Mouse (Mus musculus): ENCODE results near the gene Trim58. TPM values are rescaled to one million over a fixed set of nuclear protein-coding genes. Genes with fewer than 3 reads are reported as not detected.

The Trim58 gene
- polyA plus RNA-seq, 1 experiment from 2014 or later = 0.28 TPM

- Histone ChIP-seq H3K9me3 (no peaks in the 10 kb centered on the region), H3K4me1 (no peaks in the 10 kb centered on the region), H3K4me2 (replicated peaks) (no peak overlapping the region), H3K9ac (replicated peaks) (no peak overlapping the region), H3K4me3 (no peak overlapping the region), H3K27me3 (no peaks in the 10 kb centered on the region), H3K27ac (replicated peaks) (no peak overlapping the region), H3K36me3 (no peaks in the 10 kb centered on the region)
- no peak for ATAC-seq (ENCODE audit: low FRiP score, low read depth)
- WGBS = 68% methylated on average over 3 of the region's 3 CpGs
Observed at GRCm38 (mm10) chr11:58618369-58618768, 21.9 kb upstream of the Trim58 start.

DNA sequence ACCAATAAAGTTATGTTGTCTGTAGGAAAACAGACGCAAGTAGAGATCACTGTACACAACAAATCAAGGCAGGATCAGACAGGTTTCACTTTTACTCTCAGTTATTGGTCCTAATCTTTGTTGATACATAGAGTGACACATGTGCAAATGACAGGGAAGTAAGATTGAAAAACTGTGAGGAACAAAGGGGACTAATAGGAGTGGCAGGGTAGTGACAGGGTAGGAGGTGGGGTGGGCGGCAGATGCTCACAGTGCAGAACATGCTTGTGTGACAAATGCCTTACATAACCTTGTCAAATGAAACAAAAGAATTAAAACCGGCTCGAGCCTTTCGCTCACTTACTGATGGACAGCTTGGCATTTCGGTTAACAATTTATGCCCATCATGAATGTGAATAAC lies 21.5 kb upstream of the Trim58 start:
- H3K27me3 ChIP-seq = no peaks in the 10 kb centered on the region
- no peak overlapping the region for H3K4me3 ChIP-seq
- no peak overlapping the region for H3K27ac ChIP-seq (replicated peaks)
- H3K9me3 ChIP-seq = no peaks in the 10 kb centered on the region
- no peaks in the 10 kb centered on the region for H3K4me1 ChIP-seq
- no peak for ATAC-seq (ENCODE audit: low FRiP score, low read depth)
- WGBS = 67% methylated on average over 6 of the region's 6 CpGs
- H3K36me3 ChIP-seq = no peaks in the 10 kb centered on the region
- no peak overlapping the region for H3K9ac ChIP-seq (replicated peaks)
- H3K4me2 ChIP-seq (replicated peaks) = no peak overlapping the region

DNA sequence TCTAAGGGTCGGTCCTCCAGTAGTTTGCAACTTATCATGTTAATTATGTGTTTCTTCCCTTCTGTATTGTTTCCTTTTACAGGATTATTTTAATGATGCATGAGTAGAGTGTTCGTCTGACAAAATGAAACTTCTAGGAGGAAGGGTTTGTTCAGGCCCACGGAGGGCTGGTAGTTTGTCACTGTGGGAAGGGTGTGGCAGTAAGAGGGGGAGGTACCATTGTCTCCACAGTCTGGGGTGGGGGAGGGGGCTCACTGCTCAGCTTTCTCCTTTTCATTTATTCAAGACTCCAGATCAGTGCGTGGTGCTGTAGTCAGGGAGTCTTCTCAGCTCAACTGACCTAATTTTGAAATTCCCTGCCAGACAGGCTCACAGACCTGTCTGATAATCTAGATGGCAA lies 14.1 kb upstream of the Trim58 start:
- WGBS = 62% methylated on average over 4 of the region's 4 CpGs
- H3K27ac ChIP-seq (replicated peaks) = no peak overlapping the region
- H3K9me3 ChIP-seq = no peaks in the 10 kb centered on the region
- ATAC-seq (ENCODE audit: low FRiP score, low read depth) = no peak
- no peak overlapping the region for H3K4me2 ChIP-seq (replicated peaks)
- no peaks in the 10 kb centered on the region for H3K4me1 ChIP-seq
- no peaks in the 10 kb centered on the region for H3K36me3 ChIP-seq
- H3K4me3 ChIP-seq = no peak overlapping the region
- no peaks in the 10 kb centered on the region for H3K27me3 ChIP-seq
- no peak overlapping the region for H3K9ac ChIP-seq (replicated peaks)

DNA sequence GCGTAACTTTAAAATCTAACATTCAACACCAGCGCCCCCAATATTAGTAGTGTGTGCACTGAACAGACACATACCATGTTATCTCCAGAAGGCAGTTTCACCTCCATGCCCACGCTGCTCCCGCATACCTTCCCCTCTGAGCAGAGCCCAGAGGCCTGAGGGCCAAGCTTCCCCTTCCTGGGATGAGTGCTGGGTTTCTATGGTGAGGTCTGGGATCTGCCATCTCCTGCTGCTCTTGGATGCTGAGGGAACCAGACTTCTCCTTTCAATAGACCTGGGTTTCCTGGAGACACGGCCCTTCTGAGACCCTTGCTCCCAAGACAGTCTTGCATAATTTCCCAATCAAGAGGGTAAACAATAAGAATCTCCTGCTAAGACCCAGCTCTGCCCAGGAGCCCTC lies 9.9 kb upstream of the Trim58 start, which contains the start of gene Olfr323:
TSS of gene Olfr323 (minus strand) at position 101 of the 400 bp plus-strand sequence.
- no peaks in the 10 kb centered on the region for H3K9me3 ChIP-seq
- no peak within 1 kb of the TSS for H3K27ac ChIP-seq (replicated peaks)
- no peak within 1 kb of the TSS for H3K4me2 ChIP-seq (replicated peaks)
- no peaks in the 10 kb centered on the region for H3K36me3 ChIP-seq
- WGBS = 81% methylated on average over 5 of the region's 5 CpGs
- H3K9ac ChIP-seq (replicated peaks) = no peak within 1 kb of the TSS
- no peaks in the 10 kb centered on the region for H3K27me3 ChIP-seq
- no peak for ATAC-seq (ENCODE audit: low FRiP score, low read depth)
- H3K4me3 ChIP-seq = no peak within 1 kb of the TSS
- no peaks in the 10 kb centered on the region for H3K4me1 ChIP-seq

DNA sequence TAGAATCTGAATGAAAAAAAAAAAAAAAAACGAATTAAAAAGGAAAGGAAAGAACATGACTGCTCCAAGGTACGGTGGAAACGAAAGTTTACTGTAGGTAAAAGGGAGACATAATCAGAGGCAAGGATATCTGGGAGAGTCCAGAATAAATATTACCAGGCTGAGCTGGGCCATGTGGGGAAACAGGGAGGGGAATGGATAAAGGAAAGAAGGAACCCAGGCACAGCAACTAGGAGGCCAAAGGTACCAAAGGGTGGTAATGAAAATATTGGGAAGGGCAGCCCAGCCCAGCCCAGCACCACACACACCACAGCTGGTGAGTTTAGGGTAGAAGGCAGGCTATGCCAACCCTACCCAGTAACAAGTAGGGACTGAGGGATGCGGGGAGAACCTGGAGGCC lies 5.4 kb upstream of the Trim58 start:
- Histone ChIP-seq H3K4me3 (no peak overlapping the region), H3K36me3 (no peaks in the 10 kb centered on the region), H3K4me2 (replicated peaks) (no peak overlapping the region), H3K9me3 (no peaks in the 10 kb centered on the region), H3K27me3 (peaks cover 10% of the 10 kb centered on the region; the same call in 1 of the 2 replicates), H3K9ac (replicated peaks) (no peak overlapping the region), H3K27ac (replicated peaks) (no peak overlapping the region), H3K4me1 (no peaks in the 10 kb centered on the region)
- ATAC-seq (ENCODE audit: low FRiP score, low read depth) = no peak
- WGBS = 65% methylated on average over 4 of the region's 4 CpGs

GRCm38 (mm10) chr11:58636376-58636977 lies 3.8 kb upstream of the Trim58 start:
- Histone ChIP-seq H3K36me3 (no peaks in the 10 kb centered on the region), H3K4me3 (no peak overlapping the region), H3K4me2 (replicated peaks) (no peak overlapping the region), H3K9me3 (no peaks in the 10 kb centered on the region), H3K27ac (replicated peaks) (no peak overlapping the region), H3K4me1 (peaks cover 11% of the 10 kb centered on the region; the same call in 1 of the 2 replicates), H3K9ac (replicated peaks) (no peak overlapping the region), H3K27me3 (peaks cover 23% of the 10 kb centered on the region)
- ATAC-seq (ENCODE audit: low FRiP score, low read depth) = no peak
- 23% methylated on average over 4 of the region's 4 CpGs for WGBS

- Histone ChIP-seq H3K27ac (replicated peaks) (no peak overlapping the region), H3K9ac (replicated peaks) (no peak overlapping the region), H3K4me1 (peaks cover 11% of the 10 kb centered on the region; the same call in 1 of the 2 replicates), H3K9me3 (no peaks in the 10 kb centered on the region), H3K36me3 (no peaks in the 10 kb centered on the region), H3K4me3 (no peak overlapping the region), H3K4me2 (replicated peaks) (no peak overlapping the region), H3K27me3 (peaks cover 28% of the 10 kb centered on the region)
- WGBS = 72% methylated on average over 7 of the region's 7 CpGs
- no peak for ATAC-seq (ENCODE audit: low FRiP score, low read depth)
Observed at GRCm38 (mm10) chr11:58638176-58638701, 2.0 kb upstream of the Trim58 start.

- 33% methylated on average over 14 of the region's 14 CpGs for WGBS
Observed at GRCm38 (mm10) chr11:58641057-58641456, 792 bp downstream of the Trim58 start.

DNA sequence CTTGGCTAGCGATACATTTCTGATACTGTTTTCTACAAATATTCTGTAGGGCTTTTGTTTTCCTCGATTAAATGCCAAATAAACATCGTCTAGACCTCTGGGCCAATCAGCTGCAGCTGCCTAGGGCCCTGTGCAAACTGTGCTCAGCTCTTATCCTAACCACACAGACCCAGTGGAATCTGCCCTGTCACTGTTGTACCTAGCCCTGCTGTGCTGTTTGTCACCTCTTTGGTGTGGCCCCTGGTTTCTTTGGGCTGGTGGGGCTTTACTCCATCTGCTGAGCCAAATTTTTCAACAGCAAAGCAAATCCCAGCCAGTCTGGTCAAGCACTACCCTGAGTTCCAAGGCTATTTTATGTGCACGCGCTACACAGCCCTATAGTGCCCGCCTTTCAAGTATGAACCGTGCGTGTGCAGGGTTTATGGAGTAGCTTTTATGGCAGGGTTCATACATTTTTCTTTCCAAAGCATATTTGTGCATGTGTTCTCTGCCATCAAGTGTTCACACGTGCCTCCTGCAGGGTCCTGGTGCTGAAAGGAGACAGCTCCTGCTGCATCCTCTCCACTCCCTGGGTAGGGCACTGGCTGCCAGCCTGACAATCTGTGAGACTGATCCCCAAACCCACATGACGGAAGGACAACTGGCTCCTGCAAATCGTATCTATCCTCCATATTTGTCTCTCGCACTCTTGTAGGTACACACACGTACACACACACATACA lies 1.5 kb downstream of the Trim58 start:
- Histone ChIP-seq H3K4me2 (replicated peaks) (no peak overlapping the region), H3K27ac (replicated peaks) (no peak overlapping the region), H3K9me3 (no peaks in the 10 kb centered on the region), H3K4me3 (no peak overlapping the region), H3K4me1 (peaks cover 11% of the 10 kb centered on the region; the same call in 1 of the 2 replicates), H3K9ac (replicated peaks) (no peak overlapping the region), H3K36me3 (no peaks in the 10 kb centered on the region), H3K27me3 (peaks cover 28% of the 10 kb centered on the region)
- no peak for ATAC-seq (ENCODE audit: low FRiP score, low read depth)
- 89% methylated on average over 13 of the region's 13 CpGs for WGBS

More at GRCm38 (mm10) chr11:58641057-58641456, 792 bp downstream of the Trim58 start:
- Histone ChIP-seq H3K36me3 (no peaks in the 10 kb centered on the region), H3K9me3 (no peaks in the 10 kb centered on the region), H3K4me1 (peaks cover 11% of the 10 kb centered on the region; the same call in 1 of the 2 replicates), H3K4me3 (peak overlapping the region; percentile 47), H3K27me3 (peaks cover 28% of the 10 kb centered on the region), H3K4me2 (replicated peaks) (peak overlapping the region; percentile 95), H3K27ac (replicated peaks) (peak overlapping the region; percentile 15; the same call in 1 of the 2 replicates), H3K9ac (replicated peaks) (no peak overlapping the region)
- ATAC-seq (ENCODE audit: low FRiP score, low read depth) = no peak

- WGBS = 45% methylated on average over 6 of the region's 6 CpGs
- peaks cover 11% of the 10 kb centered on the region; the same call in 1 of the 2 replicates for H3K4me1 ChIP-seq
Observed at GRCm38 (mm10) chr11:58643350-58643749, 3.1 kb downstream of the Trim58 start.

GRCm38 (mm10) chr11:58655151-58655550 lies 14.9 kb downstream of the Trim58 start:
- no peak overlapping the region for H3K27ac ChIP-seq (replicated peaks)
- H3K4me2 ChIP-seq (replicated peaks) = no peak overlapping the region
- H3K4me3 ChIP-seq = no peak overlapping the region
- no peak for ATAC-seq (ENCODE audit: low FRiP score, low read depth)
- WGBS = 92% methylated on average over 3 of the region's 3 CpGs
- H3K4me1 ChIP-seq = no peaks in the 10 kb centered on the region
- H3K9ac ChIP-seq (replicated peaks) = no peak overlapping the region
- no peaks in the 10 kb centered on the region for H3K36me3 ChIP-seq
- no peaks in the 10 kb centered on the region for H3K27me3 ChIP-seq
- no peaks in the 10 kb centered on the region for H3K9me3 ChIP-seq

More at GRCm38 (mm10) chr11:58643350-58643749, 3.1 kb downstream of the Trim58 start:
- H3K36me3 ChIP-seq = no peaks in the 10 kb centered on the region
- ATAC-seq (ENCODE audit: low FRiP score, low read depth) = no peak
- H3K27me3 ChIP-seq = peaks cover 24% of the 10 kb centered on the region
- no peak overlapping the region for H3K27ac ChIP-seq (replicated peaks)
- no peak overlapping the region for H3K4me3 ChIP-seq
- no peak overlapping the region for H3K4me2 ChIP-seq (replicated peaks)
- no peak overlapping the region for H3K9ac ChIP-seq (replicated peaks)
- H3K9me3 ChIP-seq = no peaks in the 10 kb centered on the region

DNA sequence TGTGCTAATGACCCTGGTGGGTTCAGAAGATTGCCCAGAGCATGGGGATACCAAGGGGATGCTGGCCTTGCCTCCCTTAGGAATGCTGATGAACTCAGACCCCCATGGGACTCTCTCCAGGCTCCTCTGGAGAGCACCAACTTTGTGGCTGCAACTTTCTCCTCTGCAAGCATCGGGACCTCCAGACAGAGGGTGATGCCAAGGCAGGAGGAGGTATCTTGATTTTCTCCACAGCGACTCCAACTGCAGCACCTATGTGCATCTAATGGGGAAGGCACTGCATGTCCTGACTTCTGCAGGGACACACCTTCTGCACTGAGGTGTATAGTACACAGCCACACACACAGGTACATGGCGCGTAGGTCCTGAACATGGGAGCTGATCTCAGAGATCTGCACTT lies 18.3 kb downstream of the Trim58 start, which contains the start of gene Olfr322:
TSS of gene Olfr322 (plus strand) at position 187 of the 400 bp plus-strand sequence.
- Histone ChIP-seq H3K36me3 (no peaks in the 10 kb centered on the region), H3K4me3 (no peak within 1 kb of the TSS), H3K4me1 (no peaks in the 10 kb centered on the region), H3K27ac (replicated peaks) (no peak within 1 kb of the TSS), H3K27me3 (no peaks in the 10 kb centered on the region), H3K9me3 (no peaks in the 10 kb centered on the region), H3K9ac (replicated peaks) (no peak within 1 kb of the TSS), H3K4me2 (replicated peaks) (no peak within 1 kb of the TSS)
- 90% methylated on average over 4 of the region's 4 CpGs for WGBS
- no peak for ATAC-seq (ENCODE audit: low FRiP score, low read depth)
